Mouse (Mus musculus): ENCODE measurements around the gene Plppr1.

- TF ChIP-seq CTCF (IDR thresholded peaks at IDR 0.05; ENCODE audit: insufficient read depth, low read depth, low read length) (no peak), POLR2A (IDR thresholded peaks at IDR 0.05; ENCODE audit: insufficient read depth, low read depth, low read length) (no peak)
These were observed 119.0 kb downstream of the Plppr1 start for GRCm38 (mm10) chr4:49178101-49178500.
